Mouse (Mus musculus) adipocyte (in vitro differentiated cells): ENCODE results near the gene C130032M10Rik.

Source experiments
- DNase-seq: peaks from one replicate; pipeline ENCODE4 v3.0.0-alpha.2; 2016; ENCODE audit warnings: low spot score

The C130032M10Rik gene

DNA sequence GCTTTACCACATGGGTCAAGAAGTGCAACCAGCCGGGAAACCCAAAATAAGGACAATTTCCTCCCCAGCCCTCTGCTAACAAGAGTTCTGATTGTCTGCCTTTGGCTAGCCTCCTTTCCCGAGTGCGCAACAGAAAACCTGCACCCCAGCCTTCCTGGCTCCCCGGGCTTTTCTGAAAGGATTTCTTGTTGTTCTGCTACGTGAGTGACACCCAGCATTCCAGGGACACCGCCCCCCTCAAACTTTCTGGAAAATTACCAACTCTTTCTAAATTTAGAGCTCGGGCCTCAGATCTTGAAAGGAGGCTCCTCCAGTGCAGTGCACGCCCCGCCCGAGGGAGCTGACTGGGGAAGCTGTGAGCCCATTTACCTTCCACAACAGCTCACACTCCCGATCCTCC lies at the start of gene C130032M10Rik:
Gene C130032M10Rik (plus strand): TSS at position 334 of the 400 bp plus-strand sequence.
- DNase-seq = no peak

GRCm38 (mm10) chr9:114466871-114467270 lies 48.6 kb upstream of the C130032M10Rik start:
- no peak for DNase-seq

DNA sequence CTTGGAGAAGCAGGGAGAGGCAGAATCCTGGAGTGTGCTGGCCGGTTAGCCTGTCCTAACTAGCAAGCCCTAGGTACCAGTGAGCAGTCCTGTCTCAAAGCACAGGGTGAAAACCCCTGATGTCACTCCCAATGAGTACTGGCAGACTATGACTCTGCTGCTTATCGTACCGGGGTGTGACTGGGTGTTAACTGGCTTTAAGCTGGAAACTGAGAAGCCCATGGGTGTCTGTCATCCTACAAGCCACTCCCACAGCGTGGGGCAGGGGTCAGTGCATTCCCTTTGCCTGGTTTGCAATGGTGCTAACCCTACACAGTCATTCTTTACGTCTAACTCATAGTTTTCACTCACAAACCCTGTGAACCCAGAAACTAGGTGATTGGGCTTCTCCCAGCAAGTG lies 47.3 kb upstream of the C130032M10Rik start:
- DNase-seq = no peak

- no peak for DNase-seq
Measured at GRCm38 (mm10) chr9:114468701-114469100, 46.8 kb upstream of the C130032M10Rik start.

DNA sequence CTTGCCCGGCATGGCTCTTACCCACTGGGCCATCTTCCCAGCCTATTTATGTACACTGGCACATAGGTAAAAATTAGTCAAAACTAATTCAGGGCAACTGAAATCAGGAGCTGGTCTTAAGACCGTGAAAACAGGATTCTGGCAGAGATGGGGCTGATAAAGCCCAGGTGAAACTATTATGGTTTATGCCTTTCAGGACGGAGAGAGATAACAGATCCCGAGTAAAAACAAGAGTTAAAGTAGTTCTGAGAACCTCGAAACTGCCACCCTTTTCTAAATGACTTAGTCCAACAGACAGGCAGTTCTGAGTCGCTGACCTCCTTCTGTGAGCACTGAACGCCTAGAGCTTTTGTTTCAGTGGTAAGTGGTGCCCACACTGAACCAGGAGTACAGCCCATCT lies 43.6 kb upstream of the C130032M10Rik start:
- DNase-seq = no peak

- DNase-seq = no peak
Measured at GRCm38 (mm10) chr9:114477019-114477418, 38.5 kb upstream of the C130032M10Rik start.

DNA sequence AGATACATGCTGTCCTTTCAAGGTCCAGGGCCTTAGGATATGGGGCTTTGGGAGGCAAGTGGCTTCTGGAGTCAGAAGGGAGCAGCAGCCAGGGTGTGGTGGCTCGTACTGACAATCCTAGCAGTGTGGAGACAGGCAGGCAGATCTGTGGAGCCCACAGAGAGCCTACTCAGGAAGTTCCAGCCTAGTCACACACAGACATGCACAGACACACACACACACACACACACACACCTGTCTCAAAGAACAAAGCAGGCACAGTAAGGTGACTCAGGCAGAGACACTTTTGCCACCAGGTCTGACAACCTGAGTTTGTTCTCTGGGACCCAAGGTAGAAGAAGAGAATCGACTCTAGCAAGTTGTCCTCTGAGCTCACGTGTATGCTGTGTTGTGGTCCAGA lies 34.6 kb upstream of the C130032M10Rik start:
- no peak for DNase-seq

DNA sequence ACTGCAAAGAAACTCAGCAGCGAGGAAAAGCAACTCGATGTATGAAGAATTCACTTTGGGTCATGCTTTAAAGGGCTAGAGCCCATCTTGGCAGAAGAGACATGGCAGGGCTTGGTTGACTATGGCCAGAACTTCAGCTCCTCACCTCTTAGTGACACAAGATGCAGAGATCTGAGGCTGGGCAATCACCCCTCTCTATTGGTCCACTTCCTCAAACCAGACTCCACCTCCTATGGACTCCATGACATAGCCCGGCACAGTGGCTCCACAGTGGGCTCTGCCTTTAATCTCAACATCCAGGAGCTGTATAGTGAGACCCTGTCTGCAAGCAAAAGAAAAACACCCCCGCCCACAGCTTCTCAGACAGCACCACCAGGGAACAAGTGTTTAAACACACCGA lies 30.7 kb upstream of the C130032M10Rik start:
- no peak for DNase-seq

DNA sequence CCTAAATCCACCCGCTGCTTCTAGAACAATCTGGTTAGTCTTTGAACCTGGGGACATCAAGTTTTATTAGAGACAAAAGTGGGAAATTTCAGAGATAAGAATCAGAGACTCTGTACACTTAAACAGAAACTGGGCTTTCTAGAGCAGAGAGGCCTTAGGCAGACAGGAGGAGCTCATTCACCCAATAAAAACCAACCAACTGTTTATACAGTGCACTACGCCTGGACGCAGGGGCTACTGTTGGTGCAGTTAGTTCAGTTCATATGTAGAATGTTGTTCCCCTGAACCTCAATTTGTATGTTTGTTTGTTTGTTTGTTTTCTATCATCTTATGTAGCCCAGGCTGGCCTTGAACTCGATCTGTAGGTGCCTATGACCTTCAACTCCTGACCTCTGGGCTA lies 28.7 kb upstream of the C130032M10Rik start:
- no peak for DNase-seq

DNA sequence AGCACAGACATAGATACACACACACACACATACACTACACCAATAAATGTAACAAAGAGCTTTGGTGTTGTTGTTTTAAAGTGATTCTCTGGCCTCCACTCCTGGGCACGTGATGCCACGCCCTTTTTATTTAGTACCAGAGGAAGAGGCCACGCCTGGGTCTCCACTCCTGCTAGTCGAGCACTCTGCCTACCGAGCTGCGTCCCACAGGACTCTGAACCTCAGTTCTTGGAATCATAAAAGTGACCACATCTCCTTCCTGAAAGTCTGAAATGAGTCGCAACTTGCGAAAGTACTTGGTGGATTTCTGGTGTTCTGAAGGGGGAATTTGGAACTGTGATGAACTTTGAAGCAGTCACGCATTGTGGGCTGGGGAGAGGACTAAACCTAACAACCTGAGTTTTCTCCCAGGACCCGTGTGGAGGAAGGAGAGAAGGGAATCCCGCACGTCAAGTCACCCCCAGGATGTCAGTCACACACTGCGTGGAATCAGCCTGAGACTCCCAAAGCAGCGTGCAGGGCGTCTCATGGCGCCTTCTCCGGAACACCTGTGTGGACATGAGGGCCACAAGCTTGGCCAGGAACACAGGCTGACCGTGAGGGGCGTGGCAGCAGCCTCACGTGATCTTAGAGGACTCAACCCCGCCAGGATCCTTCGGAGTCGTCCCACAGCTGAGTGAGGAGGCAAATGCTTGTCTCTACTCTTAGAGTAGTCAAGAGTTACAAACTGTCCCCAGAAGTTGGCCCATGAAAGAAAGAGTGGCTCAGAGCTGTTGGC lies 27.8 kb upstream of the C130032M10Rik start:
- no peak for DNase-seq

- DNase-seq = no peak
Measured at GRCm38 (mm10) chr9:114496469-114496868, 19.0 kb upstream of the C130032M10Rik start.

- peak; percentile 88 for DNase-seq
Measured at GRCm38 (mm10) chr9:114498218-114498617, 17.3 kb upstream of the C130032M10Rik start.

DNA sequence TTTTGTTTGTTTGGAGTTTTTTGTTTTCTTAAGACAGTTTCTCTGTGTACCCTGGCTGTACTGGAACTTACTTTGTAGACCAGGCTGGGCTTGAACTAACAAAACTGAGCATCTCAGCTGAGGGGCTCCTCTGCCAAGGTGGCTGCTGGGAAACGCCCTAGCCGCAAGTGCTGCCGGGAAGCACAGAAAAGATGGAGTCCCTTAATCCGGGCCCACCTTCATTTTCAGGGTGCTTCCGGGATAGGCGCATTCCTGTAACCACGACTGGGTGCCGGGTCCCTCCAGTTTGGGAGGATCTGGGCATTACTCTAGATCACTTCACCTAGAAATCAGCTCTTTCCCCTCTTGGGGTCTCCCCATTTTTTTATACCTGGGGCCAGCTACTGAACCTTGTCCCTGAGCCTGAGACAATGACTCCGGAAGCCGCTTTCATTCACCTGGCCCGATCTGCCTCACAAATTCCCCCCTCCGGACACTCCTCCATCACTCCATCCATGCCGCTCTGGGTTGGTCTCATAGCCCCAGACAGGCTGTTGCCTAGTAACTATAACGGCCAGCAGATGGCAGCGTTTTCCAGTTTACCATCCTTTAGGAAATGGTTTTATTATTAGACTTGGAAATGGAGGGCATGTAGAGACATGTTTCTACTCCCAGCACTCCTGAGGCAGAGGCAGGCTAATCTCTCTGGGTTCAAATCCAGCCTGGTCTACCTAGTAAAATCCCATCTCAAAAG lies 15.5 kb upstream of the C130032M10Rik start:
- peak; percentile 78 for DNase-seq

- DNase-seq = no peak
Measured at GRCm38 (mm10) chr9:114501111-114501510, 14.4 kb upstream of the C130032M10Rik start.

DNA sequence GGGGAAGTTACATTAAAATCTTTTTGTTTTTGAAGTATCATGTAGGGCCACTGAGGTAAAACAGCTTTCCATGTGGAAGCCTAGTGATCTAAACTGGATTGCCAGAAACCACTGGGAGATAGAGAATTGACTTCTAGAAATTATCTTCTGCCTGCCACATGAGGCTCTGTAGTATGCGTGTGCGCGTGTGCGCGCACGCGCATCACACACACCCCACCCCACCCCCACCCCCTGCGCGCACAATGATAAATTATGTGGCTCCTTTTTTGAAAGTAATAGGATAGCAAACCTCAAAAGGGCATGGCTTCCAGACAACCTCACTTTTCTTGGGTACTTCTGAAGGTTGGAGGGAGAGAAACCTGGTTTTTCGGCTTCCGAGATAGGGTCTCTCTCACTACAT lies 13.6 kb upstream of the C130032M10Rik start:
- DNase-seq = no peak

- DNase-seq = no peak
Measured at GRCm38 (mm10) chr9:114502711-114503427, 12.6 kb upstream of the C130032M10Rik start.

GRCm38 (mm10) chr9:114504816-114505215 lies 10.7 kb upstream of the C130032M10Rik start, which contains the start of gene Ccr4:
Ccr4 (minus strand) TSS chr9:114504916.
- no peak for DNase-seq

- no peak for DNase-seq
Measured at GRCm38 (mm10) chr9:114506564-114506963, 8.9 kb upstream of the C130032M10Rik start.

DNA sequence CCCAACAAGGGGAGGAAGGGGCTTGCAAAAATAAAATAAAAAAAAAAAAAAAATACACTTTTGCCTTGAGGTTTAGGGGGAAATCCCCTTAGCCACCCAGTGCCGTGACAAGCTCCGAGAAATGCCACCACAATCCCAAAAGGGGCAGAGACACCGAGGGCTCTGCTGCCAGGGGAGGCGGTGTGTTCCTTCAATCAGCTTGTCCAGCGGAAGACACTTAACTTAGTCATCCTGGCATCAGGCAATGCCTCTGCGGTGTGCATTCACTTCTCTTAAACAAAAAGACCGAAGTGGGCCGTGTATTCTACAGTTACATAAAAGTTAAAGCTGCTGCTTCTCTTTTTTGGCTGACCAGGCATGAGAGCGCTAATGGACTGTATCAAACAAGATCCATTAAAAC lies 8.1 kb upstream of the C130032M10Rik start:
- no peak for DNase-seq

GRCm38 (mm10) chr9:114509785-114510184 lies 5.7 kb upstream of the C130032M10Rik start:
- no peak for DNase-seq

DNA sequence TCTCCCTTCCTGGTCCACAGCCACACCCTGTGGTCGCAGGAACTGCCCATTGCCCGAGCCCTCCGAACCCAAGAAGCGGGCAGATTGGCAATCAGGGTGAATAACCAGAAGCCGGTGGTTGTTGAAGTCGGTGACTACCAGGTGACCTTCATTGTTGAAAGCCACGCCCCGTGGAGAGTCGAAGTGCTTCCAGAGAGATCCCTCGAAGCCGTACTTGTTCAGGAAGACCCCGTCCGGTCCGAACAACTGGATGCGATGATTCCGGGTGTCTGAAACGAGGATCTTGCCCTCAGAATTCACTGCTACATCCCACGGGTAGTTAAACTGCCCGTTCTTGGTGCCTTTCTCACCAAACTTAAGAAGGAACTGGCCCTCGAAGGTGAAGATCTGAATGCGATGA lies 2.7 kb upstream of the C130032M10Rik start:
- DNase-seq = no peak

GRCm38 (mm10) chr9:114517924-114518497 lies 2.5 kb downstream of the C130032M10Rik start:
- no peak for DNase-seq
